Mouse (Mus musculus) lung, postnatal 14 days (tissue): ENCODE data around the gene Hist1h4d.

Experiments used
- DNase-seq: peaks from one replicate; pipeline ENCODE4 v3.0.0; 2021

The Hist1h4d gene

GRCm38 (mm10) chr13:23595622-23596372 lies 14.4 kb downstream of the Hist1h4d start:
- no peak for DNase-seq

DNA sequence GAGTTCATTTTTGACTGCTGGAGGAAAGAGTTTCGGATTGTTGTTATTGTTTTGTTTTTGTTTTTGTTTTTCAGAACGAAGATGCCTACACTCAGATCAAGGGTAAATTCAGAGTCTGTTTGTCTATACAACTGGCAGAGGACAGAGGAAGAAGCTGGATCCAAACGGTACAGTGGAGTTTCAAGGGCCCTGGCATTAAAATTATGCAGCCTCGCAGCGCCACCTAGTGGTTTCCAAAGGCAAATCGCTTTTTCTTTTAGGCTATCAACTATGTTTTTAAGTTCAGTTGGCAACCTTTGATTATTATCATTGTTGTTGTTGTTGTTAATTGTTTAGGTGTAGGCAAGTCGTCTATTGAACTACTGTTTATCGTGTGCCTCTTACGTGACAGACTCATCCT lies 16.6 kb downstream of the Hist1h4d start:
- peak; percentile 89 for DNase-seq

GRCm38 (mm10) chr13:23603182-23603699 lies 21.8 kb downstream of the Hist1h4d start:
- no peak for DNase-seq

DNA sequence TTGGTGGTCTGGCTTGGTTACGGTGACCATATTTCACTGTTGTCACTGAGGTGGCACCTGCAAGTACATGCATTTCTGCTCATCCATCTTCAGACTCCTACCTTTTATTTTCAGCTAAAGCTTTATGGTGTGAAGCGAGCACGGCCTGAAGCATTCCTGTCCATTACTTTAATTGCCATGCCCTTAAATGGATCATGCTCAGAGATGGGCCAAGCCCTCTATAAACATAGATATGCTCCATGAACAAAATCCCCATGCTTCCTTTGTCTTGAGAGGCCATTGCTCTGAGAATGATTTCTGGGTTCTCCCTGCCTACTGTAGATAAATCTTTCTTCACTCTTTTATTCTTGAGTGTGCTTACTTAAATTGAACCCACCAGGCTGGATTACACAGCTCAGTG lies 23.1 kb downstream of the Hist1h4d start:
- no peak for DNase-seq

GRCm38 (mm10) chr13:23605052-23605451 lies 23.7 kb downstream of the Hist1h4d start:
- DNase-seq: no peak

- DNase-seq: no peak
These were observed 27.8 kb downstream of the Hist1h4d start for GRCm38 (mm10) chr13:23609209-23609608.

- no peak for DNase-seq
These were observed 28.4 kb downstream of the Hist1h4d start for GRCm38 (mm10) chr13:23609844-23610243.

DNA sequence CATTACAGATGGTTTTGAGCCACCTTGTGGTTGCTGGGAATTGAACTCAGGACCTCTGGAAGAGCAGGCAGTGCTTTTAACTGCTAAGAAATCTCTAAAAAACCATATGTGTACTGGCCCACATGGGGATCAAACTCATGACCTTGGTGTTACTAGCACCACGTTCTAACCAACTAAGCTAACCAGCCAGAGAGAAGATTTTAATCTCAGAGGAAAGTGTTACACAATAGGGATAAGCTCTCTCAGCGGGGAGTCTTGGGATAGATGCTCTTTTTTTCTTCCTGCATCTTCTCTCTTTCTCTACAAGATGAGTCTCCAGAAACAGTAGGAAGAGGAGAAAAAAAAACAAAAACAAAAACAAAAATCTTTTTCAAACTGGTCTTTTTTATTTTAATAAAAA lies 29.0 kb downstream of the Hist1h4d start:
- no peak for DNase-seq

GRCm38 (mm10) chr13:23611638-23612037 lies 30.2 kb downstream of the Hist1h4d start:
- DNase-seq: no peak

- no peak for DNase-seq
These were observed 38.8 kb downstream of the Hist1h4d start for GRCm38 (mm10) chr13:23620056-23620732.

DNA sequence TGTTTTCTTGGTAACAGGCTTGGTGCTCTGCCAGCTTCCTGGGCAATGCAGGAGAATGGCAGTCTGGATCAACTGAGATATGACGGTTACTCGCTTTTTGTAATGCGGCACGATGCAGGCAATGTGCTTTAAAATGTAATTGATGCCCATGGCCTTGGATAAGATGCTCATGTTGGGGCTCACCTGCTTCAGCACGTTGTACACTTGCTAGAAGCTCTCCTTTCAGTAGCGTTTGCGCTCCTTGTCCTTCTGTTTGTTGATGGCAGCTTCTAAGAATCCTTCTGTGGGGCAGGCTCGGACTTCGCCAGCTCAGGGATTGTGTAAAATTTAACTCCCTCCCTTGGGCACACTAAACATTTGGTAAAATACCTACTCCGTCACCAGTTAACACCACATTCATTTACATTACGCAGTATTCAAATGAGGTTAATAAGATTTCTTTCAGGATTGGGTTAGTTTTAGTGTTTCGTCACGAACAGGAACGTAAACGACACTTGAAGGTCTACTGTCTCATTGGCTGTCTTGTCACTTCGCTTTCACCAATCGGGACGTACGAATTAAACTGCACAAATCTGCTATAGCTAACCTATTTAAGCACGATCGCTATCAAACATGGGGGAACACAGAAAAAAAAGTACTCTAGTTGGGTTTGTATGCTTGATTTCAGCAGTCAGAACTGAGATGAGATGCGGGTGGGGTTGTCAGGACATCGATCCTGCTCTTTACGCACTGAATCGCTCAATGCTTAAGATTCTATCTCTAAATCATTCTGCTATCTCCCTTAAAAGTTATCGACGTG lies 39.5 kb downstream of the Hist1h4d start, which contains the start of gene Hist1h2be:
TSS of gene Hist1h2be (minus strand) at position 392 of the 799 bp plus-strand sequence.
- DNase-seq: peak; percentile 69

- DNase-seq: peak; percentile 69
These were observed 40.3 kb downstream of the Hist1h4d start for GRCm38 (mm10) chr13:23621532-23622174.

- peak; percentile 92 for DNase-seq
These were observed 40.8 kb downstream of the Hist1h4d start, which contains the start of gene Hist1h1e for GRCm38 (mm10) chr13:23622175-23622671. TSS of gene Hist1h1e (minus strand) at chr13:23622558.

GRCm38 (mm10) chr13:23622861-23623450 lies 41.6 kb downstream of the Hist1h4d start:
- DNase-seq: peak; percentile 11

GRCm38 (mm10) chr13:23630653-23631052 lies 49.3 kb downstream of the Hist1h4d start:
- DNase-seq: peak; percentile 8
